Mouse (Mus musculus): ENCODE results near the gene Cab39l.
A peak's percentile ranks its signal among the peaks of the same experiment; 100 is the strongest.

DNA sequence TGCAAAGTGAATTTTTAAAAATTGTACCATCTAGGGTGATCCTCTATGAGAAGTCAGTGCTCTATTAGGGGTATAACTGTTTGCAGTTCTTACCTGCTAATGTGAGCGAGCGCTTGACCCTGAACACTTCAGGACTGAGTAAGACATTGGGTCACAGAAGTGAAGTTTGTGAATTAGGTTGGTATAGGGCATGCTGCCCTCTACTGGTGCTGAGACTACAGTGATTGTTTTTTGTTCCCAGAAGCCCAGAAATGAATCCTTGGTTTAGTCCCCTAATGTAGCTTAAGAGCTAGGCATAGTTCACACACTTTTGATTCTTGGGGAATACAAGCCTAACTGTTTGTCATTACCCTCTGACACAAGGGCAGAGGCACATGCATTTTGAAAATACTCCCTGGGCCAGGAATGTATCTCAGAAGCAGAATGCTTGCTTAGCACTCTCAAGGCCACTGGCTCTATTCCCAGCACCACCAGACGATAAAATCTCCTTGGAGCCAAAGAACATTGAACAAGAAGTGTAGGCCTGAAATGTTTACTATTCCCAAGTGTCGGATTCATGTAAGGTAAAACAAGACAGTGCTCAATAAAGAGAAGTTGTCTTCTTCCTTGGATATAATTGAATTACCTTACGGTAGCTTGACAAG is 163.4 kb downstream of the Cab39l start:
- TF ChIP-seq CTCF (IDR thresholded peaks at IDR 0.05; ENCODE audit: low read depth), result peak; percentile 79
- no peak for TF ChIP-seq EP300 (optimal IDR thresholded peaks at IDR 0.05)
